Mouse (Mus musculus) E14TG2a.4 (cell line): ENCODE results near the gene Fabp7.

ENCODE experiments used
- CTCF ChIP-seq: conservative IDR thresholded peaks from 2 replicates; pipeline ENCODE4 v1.5.1; 2014; ENCODE audit warnings: low read length
- POU5F1 ChIP-seq: IDR thresholded peaks from 2 replicates; pipeline ENCODE4 v1.6.1; 2014; ENCODE audit warnings: low read length, borderline replicate concordance

GRCm38 (mm10) chr10:57783289-57784130 is 1.2 kb upstream of the Fabp7 start:
- TF ChIP-seq CTCF = no peak
- TF ChIP-seq POU5F1 = no peak
